ENCODE assay signal across 8 mouse cellular contexts in genomic region chr2:153290938-153291928, GRCm38 (mm10). TPM values are rescaled to one million over a fixed set of nuclear protein-coding genes. Genes with fewer than 3 reads are reported as not detected.
DNase-seq lines count a peak whose midpoint lies in the region; ATAC-seq and TF ChIP-seq lines count a peak whose summit lies in the region.

TSS of gene Kif3b (plus strand) at chr2:153291413.

- H3K9ac ChIP-seq in embryonic facial prominence, embryonic 13.5 days, result peak within 1 kb of the TSS; percentile 91
- H3K9ac ChIP-seq in heart, adult 2 months (ENCODE audit: low read depth, low read length), result peak within 1 kb of the TSS; percentile 85
- H3K9ac ChIP-seq in limb, embryonic 13.5 days, result peak within 1 kb of the TSS; percentile 90
- peak within 1 kb of the TSS; percentile 91 for H3K9ac ChIP-seq in midbrain, embryonic 16.5 days (ENCODE audit: low read depth, low read length)

- peaks cover 20% of the 10 kb centered on the region for H3K4me1 ChIP-seq in embryonic facial prominence, embryonic 13.5 days
- H3K4me1 ChIP-seq in heart, adult 2 months (ENCODE audit: control insufficient read depth, insufficient read depth, low read length), result peaks cover 5% of the 10 kb centered on the region
- peaks cover 17% of the 10 kb centered on the region for H3K4me1 ChIP-seq in limb, embryonic 13.5 days
- peaks cover 20% of the 10 kb centered on the region for H3K4me1 ChIP-seq in midbrain, embryonic 16.5 days (ENCODE audit: control insufficient read depth, insufficient read depth, low read length)

- no peak within 1 kb of the TSS for H3K27ac ChIP-seq in embryonic facial prominence, embryonic 13.5 days
- peak within 1 kb of the TSS; percentile 82 for H3K27ac ChIP-seq in heart, adult 2 months
- H3K27ac ChIP-seq in limb, embryonic 13.5 days, result 0 out of 2 replicates have a peak within 1 kb of the TSS, but pooled peaks have one; percentile 22
- peak within 1 kb of the TSS; percentile 67 for H3K27ac ChIP-seq in midbrain, embryonic 16.5 days (ENCODE audit: low read length)

- intact Hi-C loops in heart, adult 2 months (cut with DNase I), result loop anchor here (2.0 kb wide), 2 partner anchors 48 to 56 kb away; no protein-coding TSS in a partner anchor

- ATAC-seq in embryonic facial prominence, embryonic 13.5 days (ENCODE audit: insufficient number of reproducible peaks, insufficient read depth, low FRiP score, low TSS enrichment, low read depth), result peak; percentile 81
- ATAC-seq in limb, embryonic 13.5 days (ENCODE audit: low FRiP score, low read depth), result peak; percentile 92
- peak; percentile 95 for ATAC-seq in midbrain, embryonic 16.5 days

- H3K36me3 ChIP-seq in embryonic facial prominence, embryonic 13.5 days, result no peaks in the 10 kb centered on the region
- no peaks in the 10 kb centered on the region for H3K36me3 ChIP-seq in heart, adult 2 months (ENCODE audit: control insufficient read depth, insufficient read depth, low read length)
- H3K36me3 ChIP-seq in limb, embryonic 13.5 days, result no peaks in the 10 kb centered on the region
- H3K36me3 ChIP-seq in midbrain, embryonic 16.5 days (ENCODE audit: control insufficient read depth, insufficient read depth, low read length), result no peaks in the 10 kb centered on the region

- no peak for TF ChIP-seq POLR2A in heart, adult 2 months (IDR thresholded peaks at IDR 0.05; ENCODE audit: insufficient read depth, low read depth, low read length)

- H3K79me2 ChIP-seq in heart, adult 2 months (replicated peaks; ENCODE audit: control insufficient read depth, insufficient read depth, low read length), result peaks cover 8% of the 10 kb centered on the region; the same call in 1 of the 2 replicates

- TF ChIP-seq CTCF in heart, adult 2 months (IDR thresholded peaks at IDR 0.05), result no peak

- DNase-seq in 3134 (ENCODE audit: extremely low read depth, insufficient read length, low spot score), result peak; percentile 83
- peak; percentile 92 to 93 for DNase-seq in adrenal gland, postnatal 36 days
- peak; percentile 89 to 90 for DNase-seq in heart, adult 2 months
- peak; percentile 85 to 90 for DNase-seq in kidney, adult 8-10 months
- DNase-seq in spleen, postnatal 10 days (ENCODE audit: low spot score in 2 of 2), result peak; percentile 70 to 87

- under 1% methylated on average over 63 of the region's 63 CpGs for WGBS in embryonic facial prominence, embryonic 13.5 days
- WGBS in heart, adult 2 months, result under 1% methylated on average over 63 of the region's 63 CpGs
- WGBS in limb, embryonic 13.5 days, result under 1% methylated on average over 63 of the region's 63 CpGs
- WGBS in midbrain, embryonic 16.5 days, result under 1% methylated on average over 63 of the region's 63 CpGs

- H3K27me3 ChIP-seq in embryonic facial prominence, embryonic 13.5 days, result no peaks in the 10 kb centered on the region
- no peaks in the 10 kb centered on the region for H3K27me3 ChIP-seq in heart, adult 2 months (ENCODE audit: control insufficient read depth, insufficient read depth, low read length)
- H3K27me3 ChIP-seq in limb, embryonic 13.5 days, result no peaks in the 10 kb centered on the region
- H3K27me3 ChIP-seq in midbrain, embryonic 16.5 days (ENCODE audit: control insufficient read depth, insufficient read depth, low read depth, low read length), result no peaks in the 10 kb centered on the region

- no peaks in the 10 kb centered on the region for H3K9me3 ChIP-seq in embryonic facial prominence, embryonic 13.5 days
- no peaks in the 10 kb centered on the region for H3K9me3 ChIP-seq in limb, embryonic 13.5 days
- H3K9me3 ChIP-seq in midbrain, embryonic 16.5 days (replicated peaks; ENCODE audit: control insufficient read depth, low read length, poor library complexity, severe bottlenecking), result no peaks in the 10 kb centered on the region

- peak within 1 kb of the TSS; percentile 91 for H3K4me3 ChIP-seq in embryonic facial prominence, embryonic 13.5 days
- H3K4me3 ChIP-seq in heart, adult 2 months, result peak within 1 kb of the TSS; percentile 88
- peak within 1 kb of the TSS; percentile 99 for H3K4me3 ChIP-seq in limb, embryonic 13.5 days
- peak within 1 kb of the TSS; percentile 94 for H3K4me3 ChIP-seq in midbrain, embryonic 16.5 days (ENCODE audit: low read depth, low read length)

- H3K4me2 ChIP-seq in embryonic facial prominence, embryonic 13.5 days, result peak within 1 kb of the TSS; percentile 94
- peak within 1 kb of the TSS; percentile 92 for H3K4me2 ChIP-seq in limb, embryonic 13.5 days (replicated peaks)
- peak within 1 kb of the TSS; percentile 77 for H3K4me2 ChIP-seq in midbrain, embryonic 16.5 days (ENCODE audit: low read length)

- 0 out of 2 replicates have a peak, but pooled peaks have one; percentile 51 for TF ChIP-seq EP300 in heart, adult 2 months (IDR thresholded peaks at IDR 0.05; ENCODE audit: insufficient read depth, low read depth, low read length)

RNA-seq across cellular contexts. Expression of gene Kif3b, which starts in this region (rescaled TPM):
- 10 to 100 TPM; 27.7 to 31.1 TPM for total RNA-seq in adrenal gland, postnatal 36 days (2021)
- 5.9 and 6.3 TPM in 2 replicates for polyA plus RNA-seq in embryonic facial prominence, embryonic 13.5 days (2015; fragmentation: Nextera tagmentation; extraction: Ambion mirVana)
- total RNA-seq in heart, adult 2 months (2021), result 1 to 10 TPM; 7.7 to 8.2 TPM
- polyA plus RNA-seq in heart, adult 2 months (2012; rRNA removed), result 3.8 and 6.6 TPM in 2 replicates
- 6.0 and 6.3 TPM in 2 replicates for polyA plus RNA-seq in limb, embryonic 13.5 days (2015; fragmentation: Nextera tagmentation; extraction: Ambion mirVana)
- 25.8 and 26.9 TPM in 2 replicates for polyA plus RNA-seq in midbrain, embryonic 16.5 days (2015; fragmentation: Nextera tagmentation; extraction: Ambion mirVana)
